Mouse (Mus musculus) frontal cortex, postnatal 10 days (tissue): ENCODE data around the gene Loxl1.

ENCODE experiments used
- DNase-seq, 2 experiments: peaks; one replicate each; pipeline ENCODE4 v3.0.0; 2022; ENCODE audit warnings: low spot score in 2 of 2, mixed read lengths in 1 of 2

Loxl1 gene

GRCm38 (mm10) chr9:58312944-58313359, at the start of gene Loxl1:
Gene Loxl1 (minus strand): TSS chr9:58313186.
- DNase-seq = peak in 1 of 2 experiments; percentile 35

- no peak for DNase-seq
Measured at GRCm38 (mm10) chr9:58361956-58362355, 49.0 kb upstream of the Loxl1 start.

GRCm38 (mm10) chr9:58361373-58361772, 48.4 kb upstream of the Loxl1 start:
- no peak for DNase-seq

GRCm38 (mm10) chr9:58355262-58356050, 42.5 kb upstream of the Loxl1 start:
- DNase-seq = no peak

GRCm38 (mm10) chr9:58354701-58355100, 41.7 kb upstream of the Loxl1 start:
- no peak for DNase-seq

- DNase-seq = no peak
Measured at GRCm38 (mm10) chr9:58353224-58353623, 40.2 kb upstream of the Loxl1 start.

GRCm38 (mm10) chr9:58347795-58348194, 34.8 kb upstream of the Loxl1 start:
- no peak for DNase-seq

GRCm38 (mm10) chr9:58346498-58346897, 33.5 kb upstream of the Loxl1 start:
- DNase-seq = no peak

GRCm38 (mm10) chr9:58345963-58346362, 33.0 kb upstream of the Loxl1 start:
- no peak for DNase-seq

- DNase-seq = no peak
Measured at GRCm38 (mm10) chr9:58341795-58342194, 28.8 kb upstream of the Loxl1 start.

GRCm38 (mm10) chr9:58336650-58337281, 23.8 kb upstream of the Loxl1 start:
- DNase-seq = no peak

- DNase-seq = no peak
Measured at GRCm38 (mm10) chr9:58331276-58331675, 18.3 kb upstream of the Loxl1 start.

- peak in 1 of 2 experiments; percentile 73 for DNase-seq
Measured at GRCm38 (mm10) chr9:58330293-58330692, 17.3 kb upstream of the Loxl1 start.

- no peak for DNase-seq
Measured at GRCm38 (mm10) chr9:58327382-58327781, 14.4 kb upstream of the Loxl1 start.

GRCm38 (mm10) chr9:58326477-58327180, 13.6 kb upstream of the Loxl1 start:
- DNase-seq = no peak

GRCm38 (mm10) chr9:58321681-58322080, 8.7 kb upstream of the Loxl1 start:
- no peak for DNase-seq

GRCm38 (mm10) chr9:58318317-58318716, 5.3 kb upstream of the Loxl1 start:
- no peak for DNase-seq

- DNase-seq = no peak
Measured at GRCm38 (mm10) chr9:58317381-58317780, 4.4 kb upstream of the Loxl1 start.

- no peak for DNase-seq
Measured at GRCm38 (mm10) chr9:58316784-58317183, 3.8 kb upstream of the Loxl1 start.

GRCm38 (mm10) chr9:58315850-58316249, 2.9 kb upstream of the Loxl1 start:
- no peak for DNase-seq

GRCm38 (mm10) chr9:58314682-58315360, 1.8 kb upstream of the Loxl1 start:
- no peak for DNase-seq
